Mouse (Mus musculus) adrenal gland, postnatal 4 days (tissue): ENCODE results near the gene Prkce. TPM values are rescaled to one million over a fixed set of nuclear protein-coding genes. Genes with fewer than 3 reads are reported as not detected.

Source experiments
- DNase-seq, 2 experiments: peaks; one replicate each; pipeline ENCODE4 v3.0.0; 2021 to 2022; ENCODE audit warnings: low spot score in 2 of 2, mixed read lengths in 2 of 2
- total RNA-seq, 2 experiments: library from RNA; stranded (reverse); gene quantifications; 2 replicates each; pipeline ENCODE4 v1.2.3; 2021

Gene Prkce
- total RNA-seq, 2 experiments from 2014 or later: 25.2 to 27.4 TPM

GRCm38 (mm10) chr17:86438278-86438661, 270.7 kb downstream of the Prkce start:
- DNase-seq: no peak

- no peak for DNase-seq
These were observed 271.2 kb downstream of the Prkce start for GRCm38 (mm10) chr17:86438763-86439162.

GRCm38 (mm10) chr17:86441098-86441497, 273.5 kb downstream of the Prkce start:
- DNase-seq: no peak

- no peak for DNase-seq
These were observed 276.3 kb downstream of the Prkce start for GRCm38 (mm10) chr17:86443886-86444285.

- peak; percentile 86 to 93 for DNase-seq
These were observed 277.2 kb downstream of the Prkce start for GRCm38 (mm10) chr17:86444578-86445419.

- no peak for DNase-seq
These were observed 277.8 kb downstream of the Prkce start for GRCm38 (mm10) chr17:86445420-86445720.

- DNase-seq: no peak
These were observed 278.3 kb downstream of the Prkce start for GRCm38 (mm10) chr17:86445900-86446299.

GRCm38 (mm10) chr17:86447101-86447598, 279.6 kb downstream of the Prkce start:
- no peak for DNase-seq

GRCm38 (mm10) chr17:86452934-86453333, 285.3 kb downstream of the Prkce start:
- DNase-seq: no peak

GRCm38 (mm10) chr17:86453673-86454350, 286.2 kb downstream of the Prkce start:
- DNase-seq: no peak

- no peak for DNase-seq
These were observed 286.7 kb downstream of the Prkce start for GRCm38 (mm10) chr17:86454351-86454706.

- DNase-seq: no peak
These were observed 288.9 kb downstream of the Prkce start for GRCm38 (mm10) chr17:86456512-86456911.

- no peak for DNase-seq
These were observed 290.9 kb downstream of the Prkce start for GRCm38 (mm10) chr17:86458302-86458980.

- DNase-seq: no peak
These were observed 293.3 kb downstream of the Prkce start for GRCm38 (mm10) chr17:86460645-86461430.

- no peak for DNase-seq
These were observed 295.8 kb downstream of the Prkce start for GRCm38 (mm10) chr17:86463369-86463768.

GRCm38 (mm10) chr17:86464197-86464596, 296.6 kb downstream of the Prkce start:
- DNase-seq: no peak

GRCm38 (mm10) chr17:86464689-86465363, 297.2 kb downstream of the Prkce start:
- DNase-seq: no peak

GRCm38 (mm10) chr17:86465865-86466264, 298.3 kb downstream of the Prkce start:
- DNase-seq: no peak

- no peak for DNase-seq
These were observed 298.8 kb downstream of the Prkce start for GRCm38 (mm10) chr17:86466412-86466811.

- DNase-seq: no peak
These were observed 299.3 kb downstream of the Prkce start for GRCm38 (mm10) chr17:86466871-86467270.
